Mouse (Mus musculus): Measurements from ENCODE around the gene Nr4a1. TPM values are rescaled to one million over a fixed set of nuclear protein-coding genes. Genes with fewer than 3 reads are reported as not detected.

Gene Nr4a1
- polyA plus RNA-seq, 1 experiment from 2014 or later: 4.7 TPM

DNA sequence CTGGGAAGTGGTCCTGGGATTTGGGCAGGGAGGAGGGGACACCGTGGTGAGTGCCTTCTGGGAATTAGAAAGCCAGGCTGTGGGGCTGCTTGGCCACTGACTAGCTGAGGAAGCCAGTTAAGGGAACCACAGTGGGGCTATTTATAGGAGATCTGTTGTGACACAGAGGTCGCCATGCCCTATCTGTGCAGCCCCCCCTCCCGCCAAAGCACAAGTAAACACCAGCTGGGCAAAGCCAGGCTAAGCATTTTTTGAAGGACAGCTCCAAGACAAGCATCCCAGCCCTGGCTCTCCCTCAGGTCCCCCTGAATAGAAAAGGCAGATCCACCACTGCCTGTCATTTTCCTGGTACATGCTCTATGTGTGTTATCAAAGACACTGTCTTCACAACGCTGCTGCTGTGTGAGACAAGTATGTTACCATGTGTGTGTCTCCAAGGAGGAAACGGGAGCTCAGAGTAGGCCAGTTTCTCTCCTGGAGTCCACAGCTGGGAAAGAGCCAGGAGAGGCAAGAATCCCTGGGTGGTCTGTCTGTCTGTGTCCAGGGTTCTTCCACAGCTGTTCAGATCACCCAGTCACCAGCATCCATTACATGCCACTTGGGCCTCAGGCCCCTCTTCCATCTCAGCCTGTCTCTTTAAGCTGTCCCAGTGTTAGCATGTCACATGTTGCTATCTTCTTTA, 5.9 kb upstream of the Nr4a1 start:
- H3K36me3 ChIP-seq (replicated peaks): no peaks in the 10 kb centered on the region
- H3K27me3 ChIP-seq (replicated peaks; ENCODE audit: low read depth, poor library complexity, severe bottlenecking): no peaks in the 10 kb centered on the region; the same call in 1 of the 2 replicates
- H3K4me3 ChIP-seq: 0 out of 2 replicates have a peak overlapping the region, but pooled peaks have one; percentile 11
- H3K9me3 ChIP-seq: no peaks in the 10 kb centered on the region
- peaks cover 32% of the 10 kb centered on the region for H3K4me1 ChIP-seq
- H3K27ac ChIP-seq (replicated peaks): peak overlapping the region; percentile 62
- DNase-seq (ENCODE audit: low spot score): no peak
- 31% methylated on average over 5 of the region's 5 CpGs for WGBS

DNA sequence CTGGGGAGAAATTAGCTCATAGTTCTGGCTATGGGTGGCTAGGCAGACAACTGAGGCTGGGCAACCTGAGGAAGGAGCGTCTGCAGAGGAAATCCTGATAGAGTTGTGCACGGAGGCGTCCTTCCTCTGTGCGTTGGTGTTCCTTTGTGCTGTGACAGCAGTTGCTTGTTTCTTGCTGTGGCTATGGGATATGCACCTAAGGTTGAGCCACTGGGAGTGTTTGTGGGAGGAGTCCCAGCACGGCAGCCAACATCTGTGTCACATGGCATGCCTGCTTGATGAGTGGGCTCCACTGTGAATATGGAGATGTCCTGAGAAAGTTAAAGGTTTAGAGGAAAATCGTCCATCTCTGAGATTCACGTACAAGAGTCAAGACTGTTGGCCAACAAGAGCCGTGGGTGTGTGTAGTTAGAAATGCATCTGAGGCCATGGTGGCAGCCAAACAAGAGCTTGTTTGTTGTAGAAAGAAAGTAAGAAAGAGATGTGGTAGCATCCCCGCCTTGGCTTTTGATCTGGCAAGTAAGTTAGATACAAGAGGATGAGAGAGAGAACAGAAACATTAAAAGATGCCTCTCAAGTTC, 3.8 kb upstream of the Nr4a1 start:
- H3K4me3 ChIP-seq: no peak overlapping the region

DNA sequence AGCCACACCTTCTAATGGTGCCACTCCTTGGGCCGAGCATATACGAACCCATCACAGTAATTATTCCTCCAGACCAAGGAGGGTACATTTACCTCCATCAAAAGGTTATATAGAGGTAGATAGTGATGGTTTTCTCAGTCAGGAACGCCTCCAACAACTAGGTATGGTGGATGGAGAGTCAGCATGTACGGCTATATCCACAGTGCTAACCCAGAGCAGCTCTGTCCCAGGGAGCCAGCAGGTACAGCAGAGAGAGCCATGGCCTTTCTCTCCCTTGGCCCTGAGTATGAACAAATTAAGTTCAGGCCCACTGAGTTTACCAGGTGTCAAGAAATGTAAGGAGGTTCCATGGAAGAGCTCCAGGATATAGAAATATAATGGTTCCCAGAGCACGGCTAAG, 2.1 kb upstream of the Nr4a1 start:
- peaks cover 51% of the 10 kb centered on the region for H3K4me1 ChIP-seq
- H3K9me3 ChIP-seq: no peaks in the 10 kb centered on the region
- H3K27ac ChIP-seq (replicated peaks): no peak overlapping the region
- WGBS: 91% methylated on average over 5 of the region's 5 CpGs
- DNase-seq (ENCODE audit: low spot score): no peak
- H3K36me3 ChIP-seq (replicated peaks): no peaks in the 10 kb centered on the region
- H3K27me3 ChIP-seq (replicated peaks; ENCODE audit: low read depth, poor library complexity, severe bottlenecking): no peaks in the 10 kb centered on the region; the same call in 1 of the 2 replicates
- H3K4me3 ChIP-seq: no peak overlapping the region

More for the DNA sequence above, 3.8 kb upstream of the Nr4a1 start:
- H3K36me3 ChIP-seq (replicated peaks): no peaks in the 10 kb centered on the region
- DNase-seq (ENCODE audit: low spot score): no peak
- 84% methylated on average over 9 of the region's 9 CpGs for WGBS
- no peaks in the 10 kb centered on the region; the same call in 1 of the 2 replicates for H3K27me3 ChIP-seq (replicated peaks; ENCODE audit: low read depth, poor library complexity, severe bottlenecking)
- H3K4me1 ChIP-seq: peaks cover 50% of the 10 kb centered on the region
- H3K27ac ChIP-seq (replicated peaks): no peak overlapping the region
- H3K9me3 ChIP-seq: no peaks in the 10 kb centered on the region

DNA sequence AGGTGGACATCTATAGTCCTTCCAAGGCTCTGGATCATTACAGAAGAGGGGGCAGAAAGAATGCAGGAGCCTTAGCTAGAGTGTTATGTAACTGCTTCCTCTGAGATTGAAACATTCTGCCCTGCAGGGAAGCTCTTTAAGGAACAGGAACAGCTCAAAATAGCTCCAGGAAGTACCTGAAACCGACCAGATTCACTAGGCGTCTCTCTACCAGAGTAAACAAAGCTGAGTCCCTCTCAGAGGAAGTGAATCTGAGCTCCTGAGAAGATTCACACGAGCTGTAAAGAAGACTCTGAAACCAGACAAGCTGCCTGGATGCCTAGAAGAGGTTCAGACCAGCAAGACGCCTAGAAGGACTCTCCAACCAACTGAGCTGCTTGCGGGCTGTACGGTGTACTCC, 1.5 kb upstream of the Nr4a1 start:
- no peak overlapping the region for H3K27ac ChIP-seq (replicated peaks)
- H3K36me3 ChIP-seq (replicated peaks): no peaks in the 10 kb centered on the region
- WGBS: 81% methylated on average over 6 of the region's 6 CpGs

DNA sequence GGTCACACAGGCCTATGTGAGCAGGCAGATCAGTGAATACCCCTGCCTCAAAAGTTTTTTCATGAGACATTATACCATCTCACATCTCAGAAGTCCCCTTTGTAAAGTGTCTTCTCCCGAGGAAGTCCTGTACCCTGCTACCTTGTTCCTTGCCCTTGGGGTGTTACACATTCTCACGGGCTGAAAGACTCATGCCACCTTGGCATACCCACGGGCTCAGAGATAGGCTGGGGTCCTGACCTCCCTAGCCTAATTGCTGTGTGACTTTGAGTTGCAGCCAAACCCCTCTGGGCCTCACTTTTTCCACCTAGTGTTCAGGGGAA, 545 bp upstream of the Nr4a1 start:
- H3K9me3 ChIP-seq: no peaks in the 10 kb centered on the region
- no peak for DNase-seq (ENCODE audit: low spot score)
- no peaks in the 10 kb centered on the region for H3K36me3 ChIP-seq (replicated peaks)
- peak overlapping the region; percentile 82 for H3K4me3 ChIP-seq
- peak overlapping the region; percentile 92 for H3K27ac ChIP-seq (replicated peaks)
- peaks cover 42% of the 10 kb centered on the region for H3K4me1 ChIP-seq
- WGBS: 30% methylated on average over 3 of the region's 3 CpGs
- H3K27me3 ChIP-seq (replicated peaks; ENCODE audit: low read depth, poor library complexity, severe bottlenecking): no peaks in the 10 kb centered on the region; the same call in 1 of the 2 replicates

More for the DNA sequence above, 1.5 kb upstream of the Nr4a1 start:
- DNase-seq (ENCODE audit: low spot score): no peak
- peaks cover 49% of the 10 kb centered on the region for H3K4me1 ChIP-seq
- no peaks in the 10 kb centered on the region; the same call in 1 of the 2 replicates for H3K27me3 ChIP-seq (replicated peaks; ENCODE audit: low read depth, poor library complexity, severe bottlenecking)
- H3K9me3 ChIP-seq: no peaks in the 10 kb centered on the region
- no peak overlapping the region for H3K4me3 ChIP-seq

DNA sequence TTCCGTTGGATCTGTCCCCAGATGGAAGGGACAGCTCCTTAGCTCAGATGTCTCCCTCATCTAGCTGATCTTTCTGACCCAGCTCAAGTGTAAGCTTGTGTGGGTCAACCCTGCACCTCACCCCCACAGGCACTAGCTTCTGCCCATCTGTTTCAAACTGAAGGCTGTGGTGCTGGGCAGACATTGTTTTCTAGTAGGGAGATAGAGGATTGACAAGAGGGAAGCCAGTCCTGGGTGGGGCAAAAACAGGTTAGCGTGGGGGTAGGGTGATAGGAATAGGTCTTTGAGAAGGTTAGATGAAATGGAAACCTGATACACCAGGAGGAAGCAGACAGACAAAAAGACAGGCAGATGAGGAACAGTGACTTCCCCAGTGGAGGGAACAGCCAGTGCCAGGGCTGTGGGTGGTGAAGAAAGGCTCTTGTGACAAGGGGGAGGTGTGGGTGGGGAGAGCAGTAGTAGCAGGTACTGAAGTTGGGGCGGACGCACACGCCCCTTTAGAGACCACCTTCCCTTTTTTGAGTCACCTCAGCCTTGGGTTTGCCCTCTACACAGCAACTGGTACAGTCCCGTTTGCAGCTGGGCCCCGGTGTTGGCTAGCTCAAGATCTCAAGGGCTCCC, 1.9 kb downstream of the Nr4a1 start:
- Histone ChIP-seq H3K4me3 (no peak overlapping the region), H3K27ac (replicated peaks) (no peak overlapping the region; the same call in 1 of the 2 replicates), H3K27me3 (replicated peaks; ENCODE audit: low read depth, poor library complexity, severe bottlenecking) (no peaks in the 10 kb centered on the region; the same call in 1 of the 2 replicates), H3K4me1 (peaks cover 54% of the 10 kb centered on the region), H3K9me3 (no peaks in the 10 kb centered on the region), H3K36me3 (replicated peaks) (0 out of 2 replicates have a peak, but pooled peaks cover 7% of the 10 kb centered on the region)
- DNase-seq (ENCODE audit: low spot score): no peak
- 78% methylated on average over 7 of the region's 7 CpGs for WGBS

DNA sequence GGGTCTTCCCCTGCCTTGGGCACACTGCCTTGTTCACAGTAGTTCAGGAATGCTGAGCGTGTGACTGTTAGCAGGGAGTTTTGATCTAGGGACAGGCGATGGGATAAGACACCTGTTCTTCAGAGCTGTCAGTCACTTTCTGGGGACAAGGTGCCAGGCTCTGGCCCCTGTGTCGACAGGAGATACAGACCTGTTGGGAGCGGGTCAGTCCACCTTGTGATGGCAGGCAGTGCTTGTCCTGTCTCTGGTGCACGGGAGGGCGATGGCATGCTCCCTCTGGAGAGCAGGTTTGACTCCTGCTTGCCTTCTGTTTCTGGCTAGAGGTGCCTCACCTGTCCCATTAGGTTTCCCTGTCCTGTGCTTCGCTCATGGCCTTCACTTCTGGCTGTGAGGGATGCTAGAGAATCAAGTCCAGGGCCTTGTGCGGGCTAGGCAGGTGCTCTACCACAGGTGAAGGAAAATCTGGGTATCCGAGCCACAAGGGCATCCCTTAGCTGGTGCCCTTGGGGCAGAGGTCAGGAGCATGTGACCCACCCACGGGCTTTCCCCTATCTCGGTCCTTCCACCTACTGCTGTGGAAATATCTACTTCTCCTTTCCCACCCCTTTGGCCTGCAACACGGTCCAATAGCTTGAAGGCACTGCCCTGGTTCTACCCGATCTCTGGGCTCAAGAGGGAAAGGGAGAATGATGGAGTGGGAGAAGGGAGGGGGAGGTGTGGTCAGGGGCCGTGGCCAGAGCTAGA, 2.6 kb downstream of the Nr4a1 start:
- Histone ChIP-seq H3K4me3 (no peak overlapping the region), H3K36me3 (replicated peaks) (0 out of 2 replicates have a peak, but pooled peaks cover 7% of the 10 kb centered on the region), H3K27ac (replicated peaks) (no peak overlapping the region), H3K4me1 (peaks cover 61% of the 10 kb centered on the region), H3K27me3 (replicated peaks; ENCODE audit: low read depth, poor library complexity, severe bottlenecking) (no peaks in the 10 kb centered on the region; the same call in 1 of the 2 replicates), H3K9me3 (no peaks in the 10 kb centered on the region)
- no peak for DNase-seq (ENCODE audit: low spot score)
- 77% methylated on average over 14 of the region's 14 CpGs for WGBS

DNA sequence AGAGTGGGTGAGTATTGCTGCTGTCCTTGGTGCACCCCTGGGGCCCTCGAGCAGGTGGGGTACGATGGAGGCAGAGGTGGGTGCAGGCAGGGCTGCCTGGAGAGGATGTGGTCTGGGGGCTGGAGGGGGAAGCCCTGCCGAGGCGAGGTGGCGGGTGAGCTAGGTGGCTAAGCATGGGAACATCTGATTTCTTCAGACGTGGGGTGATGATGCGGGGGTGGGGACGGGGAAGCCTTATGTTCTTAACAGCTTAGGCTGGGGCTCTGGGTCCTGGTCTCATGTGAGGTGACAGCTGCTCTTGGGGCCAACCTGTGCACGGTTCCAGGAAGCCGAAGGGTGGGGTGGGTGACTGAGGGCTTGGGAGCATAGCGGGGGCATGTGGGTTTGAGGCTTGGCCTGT, 4.4 kb downstream of the Nr4a1 start:
- no peaks in the 10 kb centered on the region for H3K9me3 ChIP-seq
- H3K27me3 ChIP-seq (replicated peaks; ENCODE audit: low read depth, poor library complexity, severe bottlenecking): no peaks in the 10 kb centered on the region
- H3K4me1 ChIP-seq: peaks cover 72% of the 10 kb centered on the region
- H3K4me3 ChIP-seq: no peak overlapping the region
- 92% methylated on average over 11 of the region's 11 CpGs for WGBS
- H3K36me3 ChIP-seq (replicated peaks): 0 out of 2 replicates have a peak, but pooled peaks cover 7% of the 10 kb centered on the region
- DNase-seq (ENCODE audit: low spot score): no peak
- H3K27ac ChIP-seq (replicated peaks): no peak overlapping the region

DNA sequence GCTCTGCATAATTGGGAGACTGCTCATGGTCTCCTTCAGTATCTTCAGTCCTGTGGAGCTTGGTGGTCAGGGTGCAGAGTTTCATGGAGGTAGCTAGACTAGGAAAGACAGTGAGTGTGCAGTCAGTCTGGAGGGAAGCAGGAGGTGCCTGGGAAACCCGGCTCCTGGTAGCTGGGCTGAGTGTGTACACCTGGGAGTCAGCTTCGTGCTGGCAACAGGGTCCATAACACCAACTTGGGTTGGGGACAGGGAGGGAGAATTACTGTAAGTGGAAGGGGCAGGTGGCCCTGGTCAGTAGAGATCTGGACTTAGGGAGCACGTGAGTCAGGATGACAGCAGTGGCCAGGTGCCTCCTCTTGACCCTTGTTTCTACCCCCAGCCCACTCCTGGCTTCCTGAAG, 5.9 kb downstream of the Nr4a1 start:
- no peak overlapping the region for H3K4me3 ChIP-seq
- peaks cover 12% of the 10 kb centered on the region for H3K27me3 ChIP-seq (replicated peaks; ENCODE audit: low read depth, poor library complexity, severe bottlenecking)
- no peak for DNase-seq (ENCODE audit: low spot score)
- WGBS: 87% methylated on average over 3 of the region's 3 CpGs
- no peak overlapping the region for H3K27ac ChIP-seq (replicated peaks)
- no peaks in the 10 kb centered on the region for H3K9me3 ChIP-seq
- H3K36me3 ChIP-seq (replicated peaks): 0 out of 2 replicates have a peak, but pooled peaks cover 7% of the 10 kb centered on the region
- H3K4me1 ChIP-seq: peaks cover 57% of the 10 kb centered on the region

DNA sequence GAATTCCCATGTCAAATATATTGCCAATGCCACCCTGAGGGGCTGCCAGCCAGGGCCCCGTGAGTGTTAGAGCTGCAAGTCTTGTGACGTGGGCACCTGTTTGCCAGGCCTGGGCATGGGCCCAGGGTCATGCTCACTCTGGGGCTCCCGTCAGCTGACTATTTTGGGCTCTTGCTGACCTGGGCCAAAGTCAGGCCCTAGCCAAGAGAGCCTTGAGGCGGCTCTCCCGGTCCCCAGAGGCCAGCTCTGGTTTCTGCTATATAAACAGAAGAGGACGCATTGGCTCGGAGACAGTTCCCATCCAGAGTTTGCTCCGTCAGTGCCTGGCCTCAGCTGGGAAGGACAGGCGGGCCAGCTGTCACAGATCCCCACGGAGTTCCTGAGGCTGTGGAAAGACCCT, 6.3 kb downstream of the Nr4a1 start:
- H3K9me3 ChIP-seq: no peaks in the 10 kb centered on the region
- peaks cover 56% of the 10 kb centered on the region for H3K4me1 ChIP-seq
- no peak for DNase-seq (ENCODE audit: low spot score)
- H3K4me3 ChIP-seq: no peak overlapping the region
- peaks cover 16% of the 10 kb centered on the region for H3K27me3 ChIP-seq (replicated peaks; ENCODE audit: low read depth, poor library complexity, severe bottlenecking)
- 0 out of 2 replicates have a peak, but pooled peaks cover 7% of the 10 kb centered on the region for H3K36me3 ChIP-seq (replicated peaks)
- peak overlapping the region; percentile 48; the same call in 1 of the 2 replicates for H3K27ac ChIP-seq (replicated peaks)
- 44% methylated on average over 10 of the region's 10 CpGs for whole genome bisulfite sequencing

DNA sequence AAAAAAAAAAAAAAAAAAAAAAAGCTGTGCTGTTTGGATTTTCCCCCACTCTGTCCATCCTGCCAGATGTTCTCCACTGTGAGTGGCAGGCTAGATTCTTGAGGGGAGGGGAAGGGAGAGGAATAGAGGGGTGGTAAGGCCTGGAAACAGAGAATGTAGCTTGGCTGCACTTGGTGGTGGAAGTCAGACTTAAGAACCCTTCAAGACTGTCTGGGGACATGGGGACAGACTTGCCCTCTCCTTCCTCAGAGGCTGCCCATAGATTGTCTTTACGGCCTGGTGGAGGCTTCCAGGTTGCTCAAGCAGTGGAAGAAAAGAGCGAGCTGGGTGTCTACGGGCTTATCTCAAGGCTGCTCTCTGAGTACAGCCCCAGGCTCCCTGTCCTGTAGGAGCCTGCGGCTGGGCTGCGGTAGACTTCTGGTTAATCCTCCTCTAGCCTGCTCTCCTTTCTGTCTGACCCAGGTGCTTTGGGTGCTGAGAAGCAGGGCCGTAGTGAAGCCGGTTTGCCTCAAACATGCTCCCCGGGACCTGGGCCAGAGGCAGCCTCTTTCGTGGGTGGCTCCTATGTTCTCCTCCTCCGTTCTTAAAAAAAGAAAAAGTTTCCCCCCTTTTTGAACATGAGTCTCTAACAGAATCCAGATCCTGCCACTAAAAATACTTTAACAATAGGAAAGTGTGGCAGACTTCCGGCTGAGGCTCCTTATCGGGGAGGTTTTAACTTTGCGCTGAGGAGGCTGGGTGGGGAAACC, 7.0 kb downstream of the Nr4a1 start:
- H3K9me3 ChIP-seq: no peaks in the 10 kb centered on the region
- H3K4me3 ChIP-seq: no peak overlapping the region
- 0 out of 2 replicates have a peak, but pooled peaks cover 7% of the 10 kb centered on the region for H3K36me3 ChIP-seq (replicated peaks)
- H3K27me3 ChIP-seq (replicated peaks; ENCODE audit: low read depth, poor library complexity, severe bottlenecking): peaks cover 23% of the 10 kb centered on the region
- peaks cover 55% of the 10 kb centered on the region for H3K4me1 ChIP-seq
- WGBS: 61% methylated on average over 13 of the region's 13 CpGs
- H3K27ac ChIP-seq (replicated peaks): peak overlapping the region; percentile 72
- no peak for DNase-seq (ENCODE audit: low spot score)

Measured in embryonic facial prominence, embryonic 10.5 days (tissue).